Mouse (Mus musculus) heart, embryonic 16.5 days (tissue): Measurements from ENCODE around the gene Cdhr4. TPM values are rescaled to one million over a fixed set of nuclear protein-coding genes. Genes with fewer than 3 reads are reported as not detected.
A peak's percentile ranks its signal among the peaks of the same experiment; 100 is the strongest.

Source experiments
- ATAC-seq: fragments of 200-750 bp; cut with Nextera tagmentation; replicated peaks from 2 replicates; pipeline ENCODE4 v1.8.0; 2017; ENCODE audit warnings: moderate number of reproducible peaks; ENCODE audit not compliant: insufficient read depth, low FRiP score; ENCODE audit errors: extremely low read depth
- H3K27ac ChIP-seq: fragments of 300-500 bp; sonication (generic); 2 replicates; pipeline ENCODE4 v1.5.1; 2014; ENCODE audit warnings: mild to moderate bottlenecking, low read length, control low read depth, moderate library complexity
- H3K27me3 ChIP-seq: fragments of 300-500 bp; sonication (generic); 2 replicates; pipeline ENCODE4 v1.6.1; 2014; ENCODE audit warnings: low read length, mixed read lengths; ENCODE audit not compliant: control insufficient read depth, insufficient read depth
- H3K36me3 ChIP-seq: fragments of 300-500 bp; sonication (generic); 2 replicates; pipeline ENCODE4 v1.6.1; 2014; ENCODE audit not compliant: control insufficient read depth, insufficient read depth
- H3K4me1 ChIP-seq: fragments of 300-500 bp; sonication (generic); 2 replicates; pipeline ENCODE4 v1.6.1; 2014; ENCODE audit warnings: low read length, mixed read lengths; ENCODE audit not compliant: control insufficient read depth, insufficient read depth
- H3K4me2 ChIP-seq: fragments of 300-500 bp; sonication (generic); 2 replicates; pipeline ENCODE4 v1.6.1; 2014; ENCODE audit warnings: low read depth, mild to moderate bottlenecking, control low read depth, low read length
- H3K4me3 ChIP-seq: fragments of 300-500 bp; sonication (generic); 2 replicates; pipeline ENCODE4 v1.5.1; 2014; ENCODE audit warnings: mild to moderate bottlenecking, control low read depth, low read length
- H3K9ac ChIP-seq: fragments of 300-500 bp; sonication (generic); 2 replicates; pipeline ENCODE4 v1.6.1; 2014; ENCODE audit warnings: low read length, control low read depth
- H3K9me3 ChIP-seq: fragments of 300-500 bp; sonication (generic); replicated peaks from 2 replicates; pipeline ENCODE4 v1.6.1; 2016; ENCODE audit warnings: low read length; ENCODE audit not compliant: control insufficient read depth
- WGBS: fragments of 180-500 bp; shearing (Covaris S2); extraction: QIAGEN DNeasy Blood & Tissue Kit; methylation state at CpG from one replicate; pipeline ENCODE4 v1.1.7; 2014; 5-methylcytosine and 5-hydroxymethylcytosine counted together
- polyA plus RNA-seq: library from polyadenylated mRNA; unstranded; fragments of >200 nt; fragmentation: Nextera tagmentation; extraction: Ambion mirVana; gene quantifications from 2 replicates; pipeline ENCODE4 v1.2.1, GENCODE M21; 2015

Cdhr4 gene
- polyA plus RNA-seq, 1 experiment from 2014 or later, result 4.6 TPM

- peaks cover 33% of the 10 kb centered on the region for H3K36me3 ChIP-seq
- peaks cover 22% of the 10 kb centered on the region for H3K4me1 ChIP-seq
- peak overlapping the region; percentile 82 for H3K4me2 ChIP-seq
- peak overlapping the region; percentile 64 for H3K4me3 ChIP-seq
- peak overlapping the region; percentile 63 for H3K9ac ChIP-seq
- ATAC-seq, result no peak
- H3K27ac ChIP-seq, result peak overlapping the region; percentile 65
- 35% methylated on average over 17 of the region's 17 CpGs for WGBS
- no peaks in the 10 kb centered on the region for H3K27me3 ChIP-seq
- H3K9me3 ChIP-seq, result no peaks in the 10 kb centered on the region
Observed at GRCm38 (mm10) chr9:108047601-108048565, 55.6 kb downstream of the Cdhr4 start.

GRCm38 (mm10) chr9:108048566-108048955 is 56.3 kb downstream of the Cdhr4 start:
- under 1% methylated on average over 19 of the region's 19 CpGs for WGBS
- no peaks in the 10 kb centered on the region for H3K27me3 ChIP-seq
- H3K36me3 ChIP-seq, result peaks cover 29% of the 10 kb centered on the region
- peak overlapping the region; percentile 64 for H3K4me3 ChIP-seq
- H3K9me3 ChIP-seq, result no peaks in the 10 kb centered on the region
- ATAC-seq, result peak; percentile 1; the same call in 1 of the 2 replicates
- H3K27ac ChIP-seq, result peak overlapping the region; percentile 65
- H3K4me2 ChIP-seq, result peak overlapping the region; percentile 82
- H3K4me1 ChIP-seq, result peaks cover 29% of the 10 kb centered on the region
- H3K9ac ChIP-seq, result peak overlapping the region; percentile 63

GRCm38 (mm10) chr9:108049016-108049455 is 56.7 kb downstream of the Cdhr4 start, which contains the start of gene Gmppb:
Gmppb (plus strand) TSS chr9:108049242.
- H3K36me3 ChIP-seq, result peaks cover 27% of the 10 kb centered on the region
- ATAC-seq, result peak; percentile 93
- H3K27me3 ChIP-seq, result no peaks in the 10 kb centered on the region
- peak within 1 kb of the TSS; percentile 64 for H3K4me3 ChIP-seq
- peak within 1 kb of the TSS; percentile 65 for H3K27ac ChIP-seq
- H3K9ac ChIP-seq, result peak within 1 kb of the TSS; percentile 84
- WGBS, result 0% methylated on average over 39 of the region's 39 CpGs
- peaks cover 30% of the 10 kb centered on the region for H3K4me1 ChIP-seq
- H3K4me2 ChIP-seq, result peak within 1 kb of the TSS; percentile 82
- no peaks in the 10 kb centered on the region for H3K9me3 ChIP-seq

Other genes with a start within 250 kb of the Cdhr4 start
- 137 and 146 TPM in 2 replicates for gene Rbm5, start 221.5 kb upstream of the Cdhr4 start, polyA plus RNA-seq
- 48.3 and 48.8 TPM in 2 replicates for gene Rbm6, start 119.3 kb upstream of the Cdhr4 start, polyA plus RNA-seq
- gene Mon1a, start 104.3 kb upstream of the Cdhr4 start, polyA plus RNA-seq, result 11.0 and 13.1 TPM in 2 replicates
- 2.4 and 2.8 TPM in 2 replicates for gene Mst1r, start 85.6 kb upstream of the Cdhr4 start, polyA plus RNA-seq
- gene Actl11, start 64.0 kb upstream of the Cdhr4 start, polyA plus RNA-seq, result not detected in 2 replicates
- 0.77 and 2.3 TPM in 2 replicates for gene Camkv, start 56.8 kb upstream of the Cdhr4 start, polyA plus RNA-seq
- gene Traip, start 42.4 kb upstream of the Cdhr4 start, polyA plus RNA-seq, result 11.8 and 12.7 TPM in 2 replicates
- gene Uba7, start 17.0 kb upstream of the Cdhr4 start, polyA plus RNA-seq, result 24.1 and 24.2 TPM in 2 replicates
- gene Gm20661, start 9.4 kb upstream of the Cdhr4 start, polyA plus RNA-seq, result 2.6 and 3.0 TPM in 2 replicates
- 40.9 and 44.0 TPM in 2 replicates for gene Inka1, start 6.6 kb upstream of the Cdhr4 start, polyA plus RNA-seq
- 0.36 and 0.76 TPM in 2 replicates for gene Gm20662, start 3.9 kb downstream of the Cdhr4 start, polyA plus RNA-seq
- gene Ip6k1, start 10.0 kb downstream of the Cdhr4 start, polyA plus RNA-seq, result 38.8 and 43.9 TPM in 2 replicates
- gene Gmppb, start 56.7 kb downstream of the Cdhr4 start, polyA plus RNA-seq, result 21.6 and 26.0 TPM in 2 replicates
- 1.9 and 2.4 TPM in 2 replicates for gene Amigo3, start 60.7 kb downstream of the Cdhr4 start, polyA plus RNA-seq
- gene Mst1, start 87.9 kb downstream of the Cdhr4 start, polyA plus RNA-seq, result 0.44 and 0.53 TPM in 2 replicates
- 31.3 and 34.7 TPM in 2 replicates for gene Rnf123, start 90.8 kb downstream of the Cdhr4 start, polyA plus RNA-seq
- gene Apeh, start 102.1 kb downstream of the Cdhr4 start, polyA plus RNA-seq, result 54.5 and 57.0 TPM in 2 replicates
- 0.34 and 0.81 TPM in 2 replicates for gene Bsn, start 197.9 kb downstream of the Cdhr4 start, polyA plus RNA-seq